In the genomic region with DNA sequence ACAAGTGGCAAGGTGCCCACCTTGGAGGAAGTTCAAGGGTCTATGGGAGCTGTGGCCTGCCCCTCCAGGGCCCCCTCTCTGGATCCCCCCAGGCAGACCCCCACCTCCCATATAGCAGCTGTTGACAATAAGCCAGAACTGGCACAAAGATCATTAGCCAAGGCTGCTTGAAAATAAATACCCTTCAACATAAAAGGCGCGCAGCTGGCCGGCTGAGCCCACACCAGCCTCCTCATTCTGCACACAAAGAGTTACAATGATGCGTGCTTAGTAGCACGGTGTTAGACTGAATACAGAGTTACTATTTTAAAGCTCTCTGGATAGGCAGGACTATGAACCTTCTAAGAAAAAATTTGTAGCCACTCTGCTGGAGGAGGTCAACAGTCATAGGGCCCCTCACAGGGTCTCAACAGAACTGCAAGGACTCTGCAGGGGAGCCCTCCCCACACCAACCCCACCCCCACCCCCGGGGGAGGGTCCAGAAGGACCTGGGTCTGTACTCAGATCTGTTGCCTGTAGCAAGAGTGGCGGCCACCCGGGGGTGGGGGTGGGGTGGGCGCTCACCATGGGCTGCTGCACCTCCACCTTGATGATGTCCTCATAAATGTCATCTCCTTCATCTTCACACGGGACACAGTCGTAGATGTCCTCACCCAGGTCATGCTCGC, we compare ENCODE assay signal across 13 mouse cellular contexts. TPM values are rescaled to one million over a fixed set of nuclear protein-coding genes. Genes with fewer than 3 reads are reported as not detected.
A peak's percentile ranks its signal among the peaks of the same experiment; 100 is the strongest.
DNase-seq lines count a peak whose midpoint lies in the region; ATAC-seq and TF ChIP-seq lines count a peak whose summit lies in the region.
"Had no signal": no experiment of that assay in that cellular context is flagged by ENCODE, and none has a peak within 500 bp of the region (broad histone marks: within the 10 kb centered on the region; RNA-seq: fewer than 3 reads in every experiment).

No protein-coding gene starts in this region.

- no peaks in the 10 kb centered on the region for H3K36me3 ChIP-seq in stomach, embryonic 15.5 days
- H3K36me3 ChIP-seq in stomach, postnatal 0 days (ENCODE audit: control insufficient read depth, insufficient read depth, low read length): no peaks in the 10 kb centered on the region
- peaks cover 6% of the 10 kb centered on the region; the same call in 1 of the 2 replicates for H3K36me3 ChIP-seq in forebrain, postnatal 0 days (ENCODE audit: insufficient read depth)
- 0 out of 2 replicates have a peak, but pooled peaks cover 6% of the 10 kb centered on the region for H3K36me3 ChIP-seq in limb, embryonic 14.5 days (ENCODE audit: control insufficient read depth, insufficient read depth, low read length)
- H3K36me3 ChIP-seq: heart, embryonic 15.5 days had no signal

- TF ChIP-seq EP300 in stomach, postnatal 0 days (optimal IDR thresholded peaks at IDR 0.05): no peak

- H3K4me3 ChIP-seq in stomach, embryonic 15.5 days (replicated peaks): no peak overlapping the region
- H3K4me3 ChIP-seq in stomach, postnatal 0 days (ENCODE audit: low read depth, low read length): no peak overlapping the region
- no peak overlapping the region for H3K4me3 ChIP-seq in forebrain, postnatal 0 days (ENCODE audit: low read depth, low read length)
- no peak overlapping the region for H3K4me3 ChIP-seq in limb, embryonic 14.5 days (replicated peaks; ENCODE audit: low read length)
- H3K4me3 ChIP-seq in olfactory bulb, adult 2 months (ENCODE audit: insufficient read depth, low read depth, low read length): no peak overlapping the region
- H3K4me3 ChIP-seq: heart, embryonic 15.5 days; left cerebral cortex, adult 2 months had no signal

- H3K4me2 ChIP-seq in stomach, embryonic 15.5 days: no peak overlapping the region
- no peak overlapping the region for H3K4me2 ChIP-seq in stomach, postnatal 0 days (replicated peaks; ENCODE audit: low read depth)
- no peak overlapping the region for H3K4me2 ChIP-seq in forebrain, postnatal 0 days (ENCODE audit: low read depth)
- no peak overlapping the region for H3K4me2 ChIP-seq in limb, embryonic 14.5 days (replicated peaks; ENCODE audit: low read depth, low read length, severe bottlenecking)
- H3K4me2 ChIP-seq: heart, embryonic 15.5 days; lung, embryonic 14.5 days had no signal

- H3K27ac ChIP-seq in stomach, embryonic 15.5 days: no peak overlapping the region
- no peak overlapping the region for H3K27ac ChIP-seq in stomach, postnatal 0 days (replicated peaks)
- peak overlapping the region; percentile 77 for H3K27ac ChIP-seq in forebrain, postnatal 0 days (ENCODE audit: low read depth, low read length)
- no peak overlapping the region for H3K27ac ChIP-seq in limb, embryonic 14.5 days (replicated peaks; ENCODE audit: low read depth, low read length)
- peak overlapping the region; percentile 39 for H3K27ac ChIP-seq in olfactory bulb, adult 2 months (ENCODE audit: insufficient read depth, low read depth, low read length)
- H3K27ac ChIP-seq: heart, embryonic 15.5 days; left cerebral cortex, adult 2 months had no signal

- H3K27me3 ChIP-seq in stomach, embryonic 15.5 days (replicated peaks): no peaks in the 10 kb centered on the region
- no peaks in the 10 kb centered on the region for H3K27me3 ChIP-seq in stomach, postnatal 0 days (ENCODE audit: control insufficient read depth, insufficient read depth, low read length)
- no peaks in the 10 kb centered on the region for H3K27me3 ChIP-seq in forebrain, postnatal 0 days (ENCODE audit: insufficient read depth, low read length)
- H3K27me3 ChIP-seq in limb, embryonic 14.5 days (ENCODE audit: control insufficient read depth, insufficient read depth, low read length): no peaks in the 10 kb centered on the region
- H3K27me3 ChIP-seq: heart, embryonic 15.5 days had no signal

- no peak for TF ChIP-seq CTCF in stomach, postnatal 0 days (IDR thresholded peaks at IDR 0.05; ENCODE audit: low read depth)
- TF ChIP-seq CTCF in forebrain, postnatal 0 days (IDR thresholded peaks at IDR 0.05; ENCODE audit: low read depth): no peak
- no peak for TF ChIP-seq CTCF in olfactory bulb, adult 2 months (IDR thresholded peaks at IDR 0.05; ENCODE audit: insufficient read depth, low read depth, low read length)

- no peak overlapping the region for H3K9ac ChIP-seq in stomach, embryonic 15.5 days
- H3K9ac ChIP-seq in stomach, postnatal 0 days (ENCODE audit: low read length): no peak overlapping the region
- no peak overlapping the region for H3K9ac ChIP-seq in forebrain, postnatal 0 days
- H3K9ac ChIP-seq in limb, embryonic 14.5 days (ENCODE audit: low read depth, low read length, severe bottlenecking): no peak overlapping the region
- H3K9ac ChIP-seq: heart, embryonic 15.5 days; lung, embryonic 14.5 days had no signal

- DNase-seq in stomach, postnatal 0 days (ENCODE audit: low spot score): no peak
- peak; percentile 76 for DNase-seq in forebrain, postnatal 0 days
- DNase-seq in limb, embryonic 14.5 days (ENCODE audit: low spot score): peak; percentile 14
- DNase-seq in frontal cortex, adult 2 months (ENCODE audit: extremely low spot score in 1 of 2, low spot score in 1 of 2): no peak
- no peak for DNase-seq in B cell, adult 2 months
- no peak for DNase-seq in c-Kit-positive CD71-positive TER-119-positive erythroid progenitor cells, embryonic 14.5 days (ENCODE audit: low spot score)
- DNase-seq: right cerebral cortex, postnatal 4 days; thymus, postnatal 14 days had no signal

- ATAC-seq in stomach, embryonic 15.5 days (ENCODE audit: insufficient read depth, low FRiP score, low read depth): 0 out of 2 replicates have a peak, but pooled peaks have one; percentile 15
- no peak for ATAC-seq in stomach, postnatal 0 days (ENCODE audit: low FRiP score, low TSS enrichment)
- ATAC-seq in forebrain, postnatal 0 days: peak; percentile 88
- peak; percentile 63; the same call in 1 of the 2 replicates for ATAC-seq in limb, embryonic 14.5 days (ENCODE audit: low FRiP score, low read depth)

- no peak for TF ChIP-seq POLR2A in limb, embryonic 14.5 days (IDR thresholded peaks at IDR 0.05; ENCODE audit: borderline replicate concordance, extremely low read depth, insufficient read depth, insufficient read length)
- TF ChIP-seq POLR2A in olfactory bulb, adult 2 months (IDR thresholded peaks at IDR 0.05; ENCODE audit: insufficient read depth, low read depth, low read length): no peak

- peaks cover 11% of the 10 kb centered on the region for H3K4me1 ChIP-seq in stomach, embryonic 15.5 days
- H3K4me1 ChIP-seq in stomach, postnatal 0 days (replicated peaks; ENCODE audit: control insufficient read depth, insufficient read depth): no peaks in the 10 kb centered on the region
- H3K4me1 ChIP-seq in forebrain, postnatal 0 days (ENCODE audit: insufficient read depth): 0 out of 2 replicates have a peak, but pooled peaks cover 6% of the 10 kb centered on the region
- H3K4me1 ChIP-seq in limb, embryonic 14.5 days (ENCODE audit: control insufficient read depth, insufficient read depth, low read length): peaks cover 5% of the 10 kb centered on the region; the same call in 1 of the 2 replicates
- H3K4me1 ChIP-seq in olfactory bulb, adult 2 months (ENCODE audit: control insufficient read depth, insufficient read depth, low read length): peaks cover 33% of the 10 kb centered on the region

- whole genome bisulfite sequencing in stomach, embryonic 15.5 days: 58% methylated on average over 12 of the region's 12 CpGs
- 66% methylated on average over 11 of the region's 12 CpGs for WGBS in stomach, postnatal 0 days
- 38% methylated on average over 12 of the region's 12 CpGs for WGBS in forebrain, postnatal 0 days
- WGBS in limb, embryonic 14.5 days: 58% methylated on average over 12 of the region's 12 CpGs
- 30% methylated on average over 12 of the region's 12 CpGs for WGBS in olfactory bulb, adult 2 months

- H3K9me3 ChIP-seq in stomach, embryonic 15.5 days: no peaks in the 10 kb centered on the region
- H3K9me3 ChIP-seq in stomach, postnatal 0 days (ENCODE audit: control insufficient read depth, low read length): no peaks in the 10 kb centered on the region
- H3K9me3 ChIP-seq in forebrain, postnatal 0 days (ENCODE audit: low read length): no peaks in the 10 kb centered on the region
- H3K9me3 ChIP-seq in limb, embryonic 14.5 days (ENCODE audit: control insufficient read depth, low read length): no peaks in the 10 kb centered on the region
- H3K9me3 ChIP-seq: heart, embryonic 15.5 days had no signal

RNA-seq across cellular contexts. Expression of a gene that starts 53.4 kb away (rescaled TPM):
- polyA plus RNA-seq in stomach, embryonic 15.5 days (2015; fragmentation: Nextera tagmentation; extraction: Ambion mirVana): 15.0 and 16.1 TPM in 2 replicates
- polyA plus RNA-seq in stomach, postnatal 0 days (2015; fragmentation: Nextera tagmentation; extraction: Ambion mirVana): 7.2 and 8.9 TPM in 2 replicates
- 7.2 and 7.5 TPM in 2 replicates for total RNA-seq in forebrain, postnatal 0 days (2014; rRNA removed)
- 5.7 and 6.2 TPM in 2 replicates for polyA plus RNA-seq in forebrain, postnatal 0 days (2015; fragmentation: Nextera tagmentation; extraction: Ambion mirVana)
- 9.9 and 10.9 TPM in 2 replicates for polyA plus RNA-seq in limb, embryonic 14.5 days (2012; rRNA removed)
- 8.7 and 11.0 TPM in 2 replicates for polyA plus RNA-seq in limb, embryonic 14.5 days (2014; fragmentation: Nextera tagmentation; extraction: Ambion mirVana)
- not detected in 2 replicates for polyA plus RNA-seq in olfactory bulb, adult 2 months (2012; ENCODE audit: insufficient read depth, insufficient read length, low replicate concordance, missing spikeins)
- 9.2 and 13.7 TPM in 2 replicates for polyA plus RNA-seq in frontal cortex, adult 2 months (2012; rRNA removed)

Comparison
In these comparisons a context has a peak if more than half of its experiments do, and no peak if none do; other contexts are left out.
1. H3K27ac ChIP-seq: peak in forebrain, postnatal 0 days (single experiment) and olfactory bulb, adult 2 months (single experiment); none in stomach, embryonic 15.5 days (single experiment), stomach, postnatal 0 days (single experiment) and limb, embryonic 14.5 days (single experiment).
2. DNase-seq: peak in forebrain, postnatal 0 days (single experiment) and limb, embryonic 14.5 days (single experiment); none in stomach, postnatal 0 days (single experiment), frontal cortex, adult 2 months (0 of 2), B cell, adult 2 months (0 of 2) and c-Kit-positive CD71-positive TER-119-positive erythroid progenitor cells, embryonic 14.5 days (single experiment).